Mouse (Mus musculus): ENCODE results near the gene Soat2. TPM values are rescaled to one million over a fixed set of nuclear protein-coding genes. Genes with fewer than 3 reads are reported as not detected.

The Soat2 gene
- polyA plus RNA-seq, 1 experiment from 2014 or later, result 0.28 TPM

GRCm38 (mm10) chr15:102144726-102145125 is 5.6 kb upstream of the Soat2 start:
- WGBS, result 20% methylated on average over 19 of the region's 19 CpGs
- DNase-seq (ENCODE audit: low spot score) (no peak), ATAC-seq (replicated peaks; ENCODE audit: low FRiP score, low read depth) (no peak)
- peak overlapping the region; percentile 44; the same call in 1 of the 2 replicates for H3K9ac ChIP-seq (ENCODE audit: low read depth, low read length)
- H3K4me2 ChIP-seq (ENCODE audit: low read length), result peak overlapping the region; percentile 56
- peaks cover 11% of the 10 kb centered on the region for H3K4me1 ChIP-seq (replicated peaks; ENCODE audit: insufficient read depth, low read length)
- 0 out of 2 replicates have a peak, but pooled peaks cover 5% of the 10 kb centered on the region for H3K27me3 ChIP-seq (ENCODE audit: insufficient read depth, low read length)
- no peak for TF ChIP-seq CTCF (IDR thresholded peaks at IDR 0.05; ENCODE audit: low read depth)
- H3K9me3 ChIP-seq (replicated peaks; ENCODE audit: low read length), result no peaks in the 10 kb centered on the region
- peak overlapping the region; percentile 33 for H3K4me3 ChIP-seq (replicated peaks; ENCODE audit: low read depth, low read length)
- H3K27ac ChIP-seq, result 0 out of 2 replicates have a peak overlapping the region, but pooled peaks have one; percentile 19
- H3K36me3 ChIP-seq (ENCODE audit: insufficient read depth, low read length), result no peaks in the 10 kb centered on the region

GRCm38 (mm10) chr15:102145330-102145729 is 5.0 kb upstream of the Soat2 start:
- ATAC-seq (replicated peaks; ENCODE audit: low FRiP score, low read depth) (no peak), DNase-seq (ENCODE audit: low spot score) (no peak)
- Histone ChIP-seq H3K27me3 (ENCODE audit: insufficient read depth, low read length) (0 out of 2 replicates have a peak, but pooled peaks cover 5% of the 10 kb centered on the region), H3K4me1 (replicated peaks; ENCODE audit: insufficient read depth, low read length) (peaks cover 11% of the 10 kb centered on the region), H3K4me3 (replicated peaks; ENCODE audit: low read depth, low read length) (no peak overlapping the region; the same call in 1 of the 2 replicates), H3K9ac (ENCODE audit: low read depth, low read length) (no peak overlapping the region), H3K36me3 (ENCODE audit: insufficient read depth, low read length) (no peaks in the 10 kb centered on the region), H3K4me2 (ENCODE audit: low read length) (peak overlapping the region; percentile 56), H3K9me3 (replicated peaks; ENCODE audit: low read length) (no peaks in the 10 kb centered on the region), H3K27ac (no peak overlapping the region)
- TF ChIP-seq CTCF (IDR thresholded peaks at IDR 0.05; ENCODE audit: low read depth), result no peak
- WGBS, result 61% methylated on average over 10 of the region's 10 CpGs

GRCm38 (mm10) chr15:102146089-102146488 is 4.2 kb upstream of the Soat2 start:
- no peak for TF ChIP-seq CTCF (IDR thresholded peaks at IDR 0.05; ENCODE audit: low read depth)

GRCm38 (mm10) chr15:102146882-102147281 is 3.4 kb upstream of the Soat2 start:
- Histone ChIP-seq H3K27me3 (ENCODE audit: insufficient read depth, low read length) (0 out of 2 replicates have a peak, but pooled peaks cover 5% of the 10 kb centered on the region), H3K9ac (ENCODE audit: low read depth, low read length) (no peak overlapping the region), H3K36me3 (ENCODE audit: insufficient read depth, low read length) (no peaks in the 10 kb centered on the region), H3K27ac (no peak overlapping the region), H3K4me1 (replicated peaks; ENCODE audit: insufficient read depth, low read length) (peaks cover 14% of the 10 kb centered on the region), H3K9me3 (replicated peaks; ENCODE audit: low read length) (no peaks in the 10 kb centered on the region), H3K4me2 (ENCODE audit: low read length) (no peak overlapping the region), H3K4me3 (replicated peaks; ENCODE audit: low read depth, low read length) (no peak overlapping the region)
- 0 out of 2 replicates have a peak, but pooled peaks have one; percentile 29 for ATAC-seq (replicated peaks; ENCODE audit: low FRiP score, low read depth)
- peak; percentile 90 for TF ChIP-seq CTCF (IDR thresholded peaks at IDR 0.05; ENCODE audit: low read depth)
- peak; percentile 78 for DNase-seq (ENCODE audit: low spot score)
- 4% methylated on average over 1 of the region's 1 CpGs for WGBS

More at GRCm38 (mm10) chr15:102146089-102146488, 4.2 kb upstream of the Soat2 start:
- H3K4me3 ChIP-seq (replicated peaks; ENCODE audit: low read depth, low read length), result no peak overlapping the region
- WGBS, result 86% methylated on average over 5 of the region's 5 CpGs
- no peak for ATAC-seq (replicated peaks; ENCODE audit: low FRiP score, low read depth)
- no peaks in the 10 kb centered on the region for H3K9me3 ChIP-seq (replicated peaks; ENCODE audit: low read length)
- H3K4me1 ChIP-seq (replicated peaks; ENCODE audit: insufficient read depth, low read length), result peaks cover 14% of the 10 kb centered on the region
- no peak overlapping the region for H3K27ac ChIP-seq
- H3K4me2 ChIP-seq (ENCODE audit: low read length), result no peak overlapping the region
- H3K27me3 ChIP-seq (ENCODE audit: insufficient read depth, low read length), result 0 out of 2 replicates have a peak, but pooled peaks cover 5% of the 10 kb centered on the region
- H3K36me3 ChIP-seq (ENCODE audit: insufficient read depth, low read length), result no peaks in the 10 kb centered on the region
- no peak overlapping the region for H3K9ac ChIP-seq (ENCODE audit: low read depth, low read length)
- no peak for DNase-seq (ENCODE audit: low spot score)

GRCm38 (mm10) chr15:102147674-102148402 is 2.5 kb upstream of the Soat2 start:
- Histone ChIP-seq H3K36me3 (ENCODE audit: insufficient read depth, low read length) (no peaks in the 10 kb centered on the region), H3K27ac (no peak overlapping the region), H3K4me3 (replicated peaks; ENCODE audit: low read depth, low read length) (no peak overlapping the region), H3K9me3 (replicated peaks; ENCODE audit: low read length) (no peaks in the 10 kb centered on the region), H3K4me2 (ENCODE audit: low read length) (no peak overlapping the region), H3K27me3 (ENCODE audit: insufficient read depth, low read length) (0 out of 2 replicates have a peak, but pooled peaks cover 5% of the 10 kb centered on the region), H3K4me1 (replicated peaks; ENCODE audit: insufficient read depth, low read length) (peaks cover 14% of the 10 kb centered on the region), H3K9ac (ENCODE audit: low read depth, low read length) (0 out of 2 replicates have a peak overlapping the region, but pooled peaks have one; percentile 8)
- DNase-seq (ENCODE audit: low spot score) (no peak), ATAC-seq (replicated peaks; ENCODE audit: low FRiP score, low read depth) (no peak)
- WGBS, result 47% methylated on average over 16 of the region's 16 CpGs
- TF ChIP-seq CTCF (IDR thresholded peaks at IDR 0.05; ENCODE audit: low read depth), result no peak

- Histone ChIP-seq H3K4me3 (replicated peaks; ENCODE audit: low read depth, low read length) (no peak overlapping the region), H3K27me3 (ENCODE audit: insufficient read depth, low read length) (0 out of 2 replicates have a peak, but pooled peaks cover 5% of the 10 kb centered on the region), H3K9ac (ENCODE audit: low read depth, low read length) (no peak overlapping the region), H3K4me2 (ENCODE audit: low read length) (no peak overlapping the region), H3K36me3 (ENCODE audit: insufficient read depth, low read length) (no peaks in the 10 kb centered on the region), H3K27ac (no peak overlapping the region), H3K4me1 (replicated peaks; ENCODE audit: insufficient read depth, low read length) (peaks cover 6% of the 10 kb centered on the region; the same call in 1 of the 2 replicates), H3K9me3 (replicated peaks; ENCODE audit: low read length) (no peaks in the 10 kb centered on the region)
- 64% methylated on average over 4 of the region's 4 CpGs for WGBS
- no peak for DNase-seq (ENCODE audit: low spot score)
- no peak for ATAC-seq (replicated peaks; ENCODE audit: low FRiP score, low read depth)
- no peak for TF ChIP-seq CTCF (IDR thresholded peaks at IDR 0.05; ENCODE audit: low read depth)
Measured at GRCm38 (mm10) chr15:102149561-102149960, 765 bp upstream of the Soat2 start.

Data from kidney, postnatal 0 days (tissue).